Mouse (Mus musculus) megakaryocyte-erythroid progenitor cell, adult 5-6 weeks (primary cell): ENCODE results near the gene Nfix. TPM values are rescaled to one million over a fixed set of nuclear protein-coding genes. Genes with fewer than 3 reads are reported as not detected.
"Not testable (repeated sequence)": the region's sequence is repeated elsewhere in the genome, so short reads cannot be mapped to it uniquely, and the experiment has no call there.

ENCODE experiments used
- ATAC-seq: replicated peaks from 2 replicates; pipeline ENCODE4 v1.8.0; 2016; ENCODE audit warnings: mild to moderate bottlenecking, inconsistent platforms; ENCODE audit not compliant: severe bottlenecking, poor library complexity, low FRiP score, low TSS enrichment
- total RNA-seq, 2 experiments: library from RNA; stranded (forward) in 1 of 2; stranded (reverse) in 1 of 2; fragments of 200-1000, 215-1000 nt in 1 of 2; fragments of >200 nt in 1 of 2; fragmentation: Nextera tagmentation in 1 of 2; gene quantifications; 2 replicates each; pipeline ENCODE4 v1.2.3; 2014 to 2017

The Nfix gene
- total RNA-seq, 2 experiments from 2014 or later: 26.0 to 73.4 TPM

DNA sequence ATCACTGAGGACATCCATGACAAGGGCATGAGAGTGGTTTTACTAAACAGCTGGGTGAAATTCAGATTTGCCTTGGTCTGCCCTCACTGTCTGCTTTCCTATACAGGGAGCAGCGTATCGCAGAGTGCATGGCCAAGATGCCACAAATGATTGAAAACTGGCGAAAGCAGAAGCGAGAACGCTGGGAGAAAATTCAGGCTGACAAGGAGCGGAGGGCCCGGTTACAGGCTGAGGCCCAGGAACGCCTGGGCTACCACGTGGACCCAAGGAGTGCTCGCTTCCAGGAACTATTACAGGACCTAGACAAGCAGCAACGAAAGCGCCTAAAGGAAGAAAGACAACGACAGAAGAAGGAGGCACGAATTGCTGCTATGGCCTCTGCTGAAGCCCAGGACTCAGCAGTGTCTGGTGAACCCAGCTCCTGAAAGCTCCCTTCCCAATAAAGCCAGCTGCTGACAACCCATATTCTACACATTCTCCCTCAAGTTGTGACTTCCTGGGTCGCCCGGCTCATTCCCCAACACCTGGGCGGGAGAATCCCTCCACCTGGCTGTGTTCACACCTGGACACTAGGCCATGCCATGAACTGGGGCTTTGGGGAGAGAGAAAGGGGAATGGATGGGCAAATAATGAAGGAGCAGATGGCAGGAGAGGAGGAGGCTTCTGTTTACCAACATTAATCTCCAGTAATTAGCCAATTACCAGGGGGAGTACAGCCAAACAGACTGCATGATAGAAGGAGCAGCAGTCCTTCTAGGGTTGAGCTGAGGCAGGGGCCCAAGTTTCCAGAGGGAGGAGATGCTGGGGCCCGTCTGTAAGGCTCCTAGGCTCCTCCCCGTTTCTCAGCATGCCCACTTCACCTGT lies 34.1 kb upstream of the Nfix start:
- no peak for ATAC-seq

DNA sequence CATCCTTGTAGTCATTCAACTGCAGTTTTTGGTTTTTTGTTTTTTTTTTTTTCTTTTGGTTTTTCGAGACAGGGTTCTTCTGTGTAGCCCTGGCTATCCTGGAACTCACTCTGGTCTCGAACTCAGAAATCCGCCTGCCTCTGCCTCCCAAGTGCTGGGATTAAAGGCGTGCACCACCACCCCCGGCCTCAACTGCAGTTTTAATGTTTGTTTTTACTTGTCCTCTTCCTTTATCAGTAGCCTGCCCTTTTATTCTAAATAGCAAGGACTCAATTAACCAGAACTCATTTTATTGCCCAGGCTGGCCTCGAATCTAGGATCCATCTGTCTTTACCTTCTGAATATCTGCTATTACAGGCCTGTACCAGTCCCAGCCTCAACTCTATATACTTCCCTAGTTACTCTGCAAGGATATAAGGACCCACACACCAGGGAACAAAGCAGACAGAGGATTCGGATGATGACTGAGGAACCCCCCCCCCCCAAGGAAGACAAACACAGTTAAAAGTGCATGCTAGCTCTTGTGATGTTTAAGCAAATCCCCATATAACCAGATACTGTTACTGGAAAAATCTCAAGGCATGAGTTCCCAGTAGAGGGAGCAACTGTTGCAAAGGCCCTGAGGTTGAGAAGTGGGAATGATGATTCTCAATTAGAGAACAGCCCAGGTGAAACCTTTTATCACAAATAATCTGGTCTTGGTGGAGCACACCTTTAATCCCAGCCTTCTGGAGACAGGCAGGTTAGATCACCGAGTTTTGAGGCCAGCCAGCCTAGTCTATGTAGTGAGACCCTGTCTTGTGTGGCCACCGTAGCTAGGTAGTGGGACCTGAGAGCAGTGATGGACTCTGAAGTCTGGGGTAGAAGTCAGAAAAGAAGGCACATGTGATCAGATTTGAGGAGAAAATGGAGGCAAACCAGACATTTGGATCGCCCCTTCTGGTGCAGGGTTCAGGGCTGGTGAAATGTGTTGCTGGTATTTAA lies 32.9 kb upstream of the Nfix start:
- ATAC-seq: no peak

DNA sequence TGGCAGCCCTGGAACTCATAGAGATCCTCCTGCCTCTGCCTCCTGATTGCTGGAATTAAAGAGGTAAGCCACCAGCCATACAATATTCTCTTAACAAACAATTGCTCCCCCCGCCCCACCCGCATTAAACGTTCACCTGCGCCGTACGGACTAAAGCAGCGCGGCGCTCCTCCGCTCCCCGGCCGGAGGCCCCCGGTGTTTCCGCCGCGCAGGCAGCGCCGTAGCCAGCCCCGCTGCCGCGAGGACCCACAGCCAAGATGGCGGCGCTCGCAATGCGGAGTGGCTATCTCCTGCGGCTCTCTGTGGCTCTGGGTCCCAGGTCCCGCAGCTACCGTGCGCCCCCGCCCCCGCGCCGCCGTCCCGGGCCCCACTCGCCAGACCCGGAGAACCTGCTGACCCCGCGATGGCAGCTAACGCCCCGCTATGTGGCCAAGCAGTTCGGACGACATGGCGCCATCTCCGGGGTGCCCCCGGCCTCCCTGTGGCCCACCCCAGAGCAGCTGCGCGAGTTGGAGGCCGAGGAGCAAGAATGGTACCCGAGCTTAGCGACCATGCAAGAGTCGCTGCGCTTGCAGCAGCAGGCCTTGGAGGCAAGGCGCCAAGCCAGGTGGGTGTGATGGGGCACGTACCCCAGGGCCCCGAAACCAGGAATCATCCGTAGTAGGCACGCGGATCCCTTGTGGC lies 32.0 kb upstream of the Nfix start:
- ATAC-seq: peak; percentile 54

DNA sequence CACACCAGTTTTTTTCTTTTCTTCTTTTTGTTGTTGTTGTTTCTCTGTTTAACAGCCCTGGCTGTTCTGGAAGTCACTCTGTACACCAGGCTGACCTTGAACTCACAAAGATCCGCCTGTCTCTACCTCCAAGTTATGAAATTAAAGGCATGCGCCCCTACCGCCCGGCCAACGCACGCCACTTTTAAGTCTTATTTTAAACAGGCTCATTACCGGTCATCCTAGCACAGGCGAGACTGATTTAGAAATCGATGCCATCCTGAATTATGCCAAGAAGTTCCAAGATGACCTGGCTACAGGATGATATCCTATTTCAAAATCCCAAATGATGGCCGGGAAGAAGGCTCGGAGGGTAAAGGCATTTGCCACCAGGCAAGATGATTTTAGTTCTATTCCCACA lies 31.3 kb upstream of the Nfix start, which contains the start of gene Gadd45gip1:
TSS of gene Gadd45gip1 (plus strand) at position 33 of the 400 bp plus-strand sequence.
- ATAC-seq: 0 out of 2 replicates have a peak, but pooled peaks have one; percentile 69

DNA sequence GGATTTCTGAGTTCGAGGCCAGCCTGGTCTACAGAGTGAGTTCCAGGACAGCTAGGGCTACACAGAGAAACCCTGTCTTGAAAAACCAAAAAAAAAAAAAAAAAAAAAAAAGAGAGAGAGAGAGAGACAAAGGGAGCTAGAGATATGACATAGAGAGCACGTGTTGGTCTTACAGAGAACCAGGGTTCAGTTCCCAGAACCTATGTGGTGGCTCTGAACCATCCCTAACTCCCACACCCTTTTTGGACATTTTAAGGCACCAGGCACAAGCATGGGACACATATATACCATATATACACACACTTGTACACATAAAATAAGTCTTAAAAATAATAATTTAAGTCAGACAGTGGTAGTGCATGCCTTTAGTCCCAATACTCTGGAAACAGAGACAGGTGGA lies 26.4 kb upstream of the Nfix start:
- not testable (repeated sequence) for ATAC-seq

DNA sequence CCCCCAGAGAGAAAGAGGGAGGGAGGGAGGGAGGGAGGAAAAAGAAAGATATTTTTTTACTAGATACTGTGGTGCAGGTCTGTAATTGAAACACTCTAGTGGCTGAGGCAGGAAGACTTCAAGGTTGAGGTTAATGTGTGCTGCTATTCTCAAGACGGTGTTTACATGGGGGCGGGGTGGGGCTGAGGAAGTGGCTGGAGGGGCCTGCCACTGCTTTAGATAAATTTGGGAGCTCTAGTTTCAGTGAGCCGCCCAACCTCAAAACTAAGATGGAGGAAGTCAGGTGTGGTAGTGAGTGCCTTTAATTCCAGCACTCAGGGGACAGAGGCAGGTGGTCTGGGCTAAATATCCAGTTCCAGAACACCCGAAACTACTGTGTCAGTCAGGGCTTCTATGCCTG lies 25.5 kb upstream of the Nfix start:
- no peak for ATAC-seq

DNA sequence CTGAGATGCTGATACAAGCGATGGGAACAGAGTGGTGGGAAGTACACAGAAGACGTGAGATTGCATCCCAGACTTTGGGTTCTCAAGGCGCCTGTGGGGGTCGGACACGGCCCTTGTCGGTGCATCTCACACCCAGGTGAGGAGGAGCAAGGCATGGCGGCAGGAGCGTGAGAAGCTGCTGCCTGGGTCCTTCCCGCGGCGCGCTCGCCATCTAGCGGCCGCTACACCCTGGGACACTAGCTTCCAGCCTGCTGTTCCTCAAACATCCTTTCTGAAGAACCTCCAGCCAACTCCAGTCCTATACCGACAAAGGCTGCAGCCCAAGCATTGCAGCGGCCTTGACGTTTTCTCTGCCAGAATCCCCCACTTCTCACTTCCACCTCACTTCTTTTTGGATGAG lies 23.5 kb upstream of the Nfix start:
- peak; percentile 88 for ATAC-seq

DNA sequence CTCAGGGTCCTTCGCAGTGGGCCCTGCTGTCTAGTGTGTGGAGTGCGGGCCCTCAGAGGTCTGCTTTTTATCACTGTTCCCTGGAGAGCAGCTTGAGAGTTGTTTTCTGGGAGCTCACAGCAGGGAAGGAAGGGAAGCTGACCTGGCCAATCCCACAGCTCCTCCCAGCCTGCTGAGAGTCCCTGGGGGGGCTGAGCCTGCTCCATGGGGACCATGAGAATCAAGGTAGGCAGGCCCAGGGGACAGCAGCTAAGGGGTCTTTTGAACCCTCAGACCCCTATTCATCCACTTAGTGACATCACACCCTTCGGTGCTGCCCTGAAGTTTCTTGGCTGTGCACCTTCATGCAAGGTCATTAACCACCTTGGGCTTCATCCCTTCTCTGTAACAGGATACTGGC lies 22.6 kb upstream of the Nfix start, which contains the start of gene Dand5:
TSS of gene Dand5 (minus strand) at position 101 of the 400 bp plus-strand sequence.
- ATAC-seq: no peak

DNA sequence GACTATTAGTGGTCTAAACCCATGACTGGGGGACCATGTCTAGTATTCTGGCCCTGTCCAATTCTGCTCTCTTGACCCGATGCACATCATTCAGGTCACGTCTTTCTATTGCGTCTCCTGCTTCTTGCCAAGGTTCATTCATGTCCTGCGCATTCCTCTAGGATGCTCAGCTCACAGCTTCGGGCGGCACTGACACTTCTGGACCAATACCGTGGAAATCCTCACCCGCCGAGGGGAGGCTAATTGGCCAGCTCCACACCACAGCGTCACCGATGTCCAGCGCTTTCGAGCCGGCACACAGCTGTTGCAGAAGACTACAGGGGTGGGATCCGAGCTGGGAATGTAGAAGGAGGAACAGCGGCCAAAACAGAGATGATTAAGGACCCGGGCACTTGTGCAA lies 16.0 kb upstream of the Nfix start:
- ATAC-seq: no peak

DNA sequence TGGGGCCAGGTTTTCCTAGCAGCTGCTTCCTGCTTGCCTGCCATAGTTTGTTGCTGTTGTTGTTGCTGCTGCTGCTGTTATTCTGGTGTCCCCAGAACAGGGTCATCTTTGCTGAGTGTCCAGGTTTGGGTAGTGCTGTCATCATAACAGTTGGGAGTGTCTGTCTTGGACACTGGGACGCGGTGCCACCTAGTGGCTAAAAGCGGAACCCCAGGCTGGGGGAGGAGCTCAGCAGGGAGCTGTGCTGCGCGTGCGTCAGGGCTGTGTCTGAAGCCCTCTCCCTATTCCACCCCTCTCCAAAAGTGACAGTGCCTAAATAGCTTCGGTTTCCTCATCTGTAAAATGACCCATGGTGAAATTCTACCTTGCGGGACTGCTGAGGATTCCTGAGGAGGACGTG lies 15.4 kb upstream of the Nfix start:
- ATAC-seq: peak; percentile 83

DNA sequence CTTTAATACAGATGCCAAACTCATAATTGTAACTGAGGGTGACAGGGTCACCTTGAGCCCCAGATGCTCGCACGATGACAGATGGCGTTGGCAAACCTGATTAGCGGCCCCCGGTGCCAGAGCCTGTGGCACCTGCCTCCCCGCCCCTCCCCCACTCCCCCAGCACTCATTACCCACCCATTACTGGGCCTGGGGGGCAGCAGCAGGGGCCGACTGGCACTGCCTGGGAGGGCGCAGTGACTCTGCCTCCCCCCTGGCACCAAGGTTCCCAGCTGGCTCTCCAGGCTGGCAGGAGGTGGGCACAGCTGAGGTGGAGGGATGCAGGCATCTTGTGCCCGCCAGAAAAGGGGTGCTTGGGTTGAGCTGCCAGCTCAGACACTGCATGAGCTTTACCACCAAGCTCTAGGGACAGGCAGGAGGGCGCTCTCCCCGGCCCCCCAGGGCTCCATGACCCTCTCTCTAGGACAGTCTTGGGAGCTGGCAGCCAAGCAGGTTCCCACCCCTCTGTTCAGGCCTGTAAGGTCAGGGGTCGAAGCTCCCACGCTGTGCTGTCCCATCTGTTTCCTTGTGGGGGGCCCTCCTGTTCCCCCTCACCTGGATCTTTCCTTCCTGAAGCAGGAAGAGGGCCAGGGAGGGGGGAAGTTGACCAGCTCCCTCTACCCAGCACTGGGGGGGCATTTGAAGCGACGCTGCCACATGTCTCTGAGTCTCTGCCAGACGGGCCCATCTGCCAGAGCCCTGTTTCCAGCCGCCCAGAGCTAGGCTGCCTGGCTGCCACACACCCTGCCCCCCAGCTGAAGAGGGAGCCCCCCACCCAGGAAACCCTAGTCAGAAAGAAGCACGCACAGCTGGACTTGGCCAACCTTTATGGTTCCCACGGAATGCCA lies 14.7 kb upstream of the Nfix start:
- no peak for ATAC-seq

DNA sequence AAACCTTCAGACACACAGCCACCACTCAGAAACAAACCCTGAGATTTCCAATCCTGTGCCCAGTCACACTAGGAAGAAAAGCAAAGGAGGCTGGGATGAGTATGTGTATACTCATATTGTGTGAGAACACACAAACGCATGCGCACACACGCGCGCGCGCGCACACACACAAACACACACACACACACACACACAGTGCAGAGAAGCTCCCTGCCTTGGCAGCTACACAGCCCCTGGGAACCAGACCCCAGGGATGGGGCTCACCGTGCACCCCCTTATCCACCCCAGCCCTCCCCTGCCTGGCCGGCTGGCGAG lies 14.1 kb upstream of the Nfix start:
- no peak for ATAC-seq

DNA sequence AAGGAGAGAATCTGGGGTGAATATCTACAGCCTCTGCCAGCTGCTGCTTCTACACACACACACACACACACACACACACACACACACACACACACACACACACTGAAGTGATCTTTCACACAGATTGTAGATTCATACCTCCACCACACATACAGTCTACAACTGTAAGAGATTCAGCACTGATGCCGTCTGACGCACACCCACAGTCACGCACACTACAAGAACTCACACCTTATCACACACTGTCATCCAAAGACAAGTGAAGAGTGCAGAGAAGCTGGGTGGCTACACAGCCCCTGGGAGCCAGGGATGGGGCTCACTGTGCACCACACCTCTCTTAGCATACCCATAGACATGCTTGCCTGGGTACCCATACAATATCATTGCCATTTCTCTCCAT lies 13.7 kb upstream of the Nfix start:
- no peak for ATAC-seq

DNA sequence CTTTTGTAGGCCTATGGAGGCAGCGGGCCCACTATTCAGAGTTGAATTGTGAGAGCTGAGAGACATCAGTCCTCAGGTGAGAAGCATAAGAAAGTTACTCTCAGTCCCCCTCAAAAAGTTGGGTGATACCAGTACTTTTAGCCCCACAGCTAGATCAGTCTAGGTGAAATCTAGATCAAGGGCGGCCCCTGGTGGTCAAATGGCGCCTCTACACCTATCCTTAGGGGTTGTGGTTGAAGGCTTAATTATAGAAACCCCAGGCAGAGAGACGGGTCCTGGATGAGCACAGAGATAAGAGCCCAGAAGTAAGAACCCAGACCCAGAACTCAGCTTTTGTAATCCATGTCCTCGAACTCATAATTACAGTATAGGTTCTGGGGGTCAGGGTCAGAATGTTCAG lies 12.9 kb upstream of the Nfix start:
- ATAC-seq: peak; percentile 60

DNA sequence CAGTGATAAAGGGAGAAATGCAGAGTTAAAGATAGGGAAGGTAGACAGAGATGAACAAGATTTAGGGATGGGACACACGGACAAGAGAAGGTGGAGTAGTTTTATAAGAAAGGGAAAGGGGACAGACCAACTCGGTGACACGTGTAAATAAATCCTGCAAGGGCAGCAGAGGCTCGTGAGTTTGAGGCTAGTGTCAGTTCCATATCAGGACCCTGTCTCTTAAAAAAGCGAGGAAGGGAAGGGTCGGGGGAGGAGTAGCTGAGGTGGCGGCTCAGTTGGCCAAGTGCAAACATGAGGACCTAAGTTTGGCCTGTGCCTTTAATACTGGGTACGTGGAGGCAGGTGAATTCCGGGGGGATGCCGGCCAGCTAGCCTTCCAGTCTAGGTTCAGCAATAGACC lies 11.2 kb upstream of the Nfix start:
- no peak for ATAC-seq

DNA sequence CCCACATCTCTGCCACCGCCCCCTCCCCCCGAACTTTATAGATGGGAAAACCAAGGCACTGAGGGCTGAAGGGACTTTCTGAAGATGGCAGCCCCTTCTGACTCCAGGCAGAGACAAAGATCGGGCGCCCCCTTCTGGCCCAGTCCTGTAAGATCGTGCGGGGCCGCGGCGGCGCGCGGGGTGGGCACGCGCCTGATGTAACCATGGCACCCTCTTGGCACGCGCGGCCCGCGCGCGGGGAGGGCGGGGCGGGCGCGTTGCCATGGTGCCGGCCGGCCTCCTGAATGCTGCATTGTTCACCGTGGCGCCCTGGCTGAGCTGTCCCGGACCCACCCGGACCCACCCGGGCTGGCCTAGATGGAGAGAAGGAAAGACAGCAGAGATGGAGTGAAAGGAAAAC lies 10.8 kb upstream of the Nfix start:
- peak; percentile 63 for ATAC-seq

DNA sequence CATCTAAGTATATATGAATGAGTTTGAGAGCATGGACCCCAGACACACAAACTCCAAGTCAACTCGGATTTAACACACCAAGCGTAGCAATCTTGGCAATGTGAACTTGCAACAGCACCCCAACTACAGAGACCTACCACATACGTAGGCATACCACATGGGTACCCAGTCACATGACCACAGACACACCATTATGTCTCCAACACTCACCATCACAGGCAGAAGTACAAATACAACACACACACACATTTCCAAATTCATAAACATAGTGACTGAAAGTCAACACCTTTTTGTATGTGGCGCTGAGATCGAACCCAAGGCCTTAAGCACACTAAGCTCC lies 9.8 kb upstream of the Nfix start:
- no peak for ATAC-seq

DNA sequence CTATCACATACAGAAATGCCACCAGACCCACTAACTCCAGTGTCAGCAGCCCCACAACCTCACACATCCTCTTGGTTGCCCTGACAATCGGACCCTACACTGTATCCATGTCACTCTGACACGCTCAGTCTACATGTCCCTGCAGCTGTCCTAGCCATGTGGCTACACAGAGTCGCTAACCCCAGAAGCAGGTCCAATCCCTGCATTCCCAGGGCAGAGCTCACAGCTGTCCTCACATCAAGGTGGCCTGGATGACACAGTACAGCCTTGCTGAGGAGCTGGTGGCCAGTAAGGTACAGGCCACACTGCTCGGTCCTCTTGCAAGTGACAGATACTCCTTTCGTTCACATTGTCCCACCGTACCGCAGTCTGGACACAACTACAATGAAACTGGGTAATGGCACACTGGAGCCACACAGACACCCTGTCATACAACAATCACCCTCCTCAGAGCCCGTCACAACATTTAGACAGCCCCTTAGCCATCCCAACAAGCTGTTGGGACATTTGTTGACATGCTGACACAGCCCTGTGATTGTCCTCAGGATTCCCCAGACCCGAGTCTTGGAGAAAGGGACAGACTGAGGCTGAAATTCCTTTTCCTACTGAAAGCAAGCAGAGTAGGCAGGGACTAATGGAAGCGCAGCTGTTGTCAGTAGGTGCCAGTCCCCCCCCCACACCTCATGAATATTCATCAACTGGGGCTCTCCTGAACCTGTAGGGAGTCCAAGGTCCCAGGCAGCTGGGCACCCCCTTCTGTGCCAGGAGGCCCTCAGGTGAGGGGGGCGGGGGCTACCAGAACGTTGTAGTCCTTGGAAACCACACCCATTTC lies 9.2 kb upstream of the Nfix start:
- no peak for ATAC-seq
